Mouse (Mus musculus): Measurements from ENCODE around the gene Snca. TPM values are rescaled to one million over a fixed set of nuclear protein-coding genes. Genes with fewer than 3 reads are reported as not detected.
"Not testable (repeated sequence)": the region's sequence is repeated elsewhere in the genome, so short reads cannot be mapped to it uniquely, and the experiment has no call there.

The Snca gene
- total and polyA plus RNA-seq, 3 experiments, result 0.49 to 5.3 (median 5.3) TPM

GRCm38 (mm10) chr6:60717566-60717965 is 112.1 kb downstream of the Snca start:
- DNase-seq, result no peak

- DNase-seq, result no peak
These were observed 119.6 kb downstream of the Snca start for GRCm38 (mm10) chr6:60709997-60710471.

- DNase-seq, result no peak
These were observed 131.6 kb downstream of the Snca start for GRCm38 (mm10) chr6:60698072-60698471.

GRCm38 (mm10) chr6:60687048-60687447 is 142.6 kb downstream of the Snca start:
- DNase-seq, result not testable (repeated sequence)

- no peak for DNase-seq
These were observed 147.4 kb downstream of the Snca start for GRCm38 (mm10) chr6:60682233-60682632.

Other genes with a start within 250 kb of the Snca start
- 1 to 10 TPM; 1.0 to 1.5 TPM for gene Mmrn1, start 95.1 kb upstream of the Snca start, total RNA-seq (2021)
- 0.11 TPM in 1 of 2 replicates, not detected in the other for gene Mmrn1, start 95.1 kb upstream of the Snca start, polyA plus RNA-seq (2012; rRNA removed)